Mouse (Mus musculus): ENCODE data around the gene Pde4d.

Pde4d gene

DNA sequence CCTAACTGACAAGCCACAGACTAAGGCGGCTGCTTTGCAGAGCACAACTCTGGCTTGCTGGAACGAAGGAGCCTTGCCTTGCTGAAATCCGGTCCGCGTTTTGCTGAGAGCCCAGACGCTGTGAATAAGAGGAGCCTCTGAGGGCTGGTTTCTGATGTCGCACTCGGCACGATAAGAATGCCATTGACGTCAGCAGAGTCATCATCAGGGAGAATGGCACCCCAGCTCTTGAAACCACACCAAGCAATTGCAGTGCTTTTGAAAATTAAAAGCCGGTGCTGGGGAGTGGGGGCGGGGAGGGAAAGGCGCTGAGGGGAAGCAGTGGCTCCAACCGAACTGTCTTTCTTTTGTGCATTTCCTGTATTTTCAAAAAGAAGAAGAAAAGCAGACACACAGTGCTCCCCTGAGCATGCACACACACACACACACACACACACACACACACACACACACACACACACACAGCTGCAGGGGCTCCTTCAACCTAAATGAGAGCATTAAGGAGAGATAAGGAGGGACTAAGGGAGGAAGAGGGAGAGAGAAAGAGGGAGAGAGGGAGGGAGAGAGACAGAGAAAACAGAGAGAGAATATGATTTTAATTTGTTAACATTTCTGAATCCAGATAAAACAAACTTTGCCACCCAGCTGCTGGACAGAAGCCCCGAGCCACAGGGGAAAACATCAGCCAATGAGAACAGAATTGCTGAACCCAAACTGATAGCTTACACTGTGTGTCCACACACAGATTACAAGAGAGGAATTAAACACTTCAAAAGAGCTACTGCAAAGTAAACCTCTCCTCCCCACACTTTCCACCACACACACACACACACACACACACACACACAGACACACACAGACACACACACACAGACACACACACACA lies 1372.9 kb downstream of the Pde4d start:
- peak; percentile 90 for DNase-seq (ENCODE audit: low read depth)

DNA sequence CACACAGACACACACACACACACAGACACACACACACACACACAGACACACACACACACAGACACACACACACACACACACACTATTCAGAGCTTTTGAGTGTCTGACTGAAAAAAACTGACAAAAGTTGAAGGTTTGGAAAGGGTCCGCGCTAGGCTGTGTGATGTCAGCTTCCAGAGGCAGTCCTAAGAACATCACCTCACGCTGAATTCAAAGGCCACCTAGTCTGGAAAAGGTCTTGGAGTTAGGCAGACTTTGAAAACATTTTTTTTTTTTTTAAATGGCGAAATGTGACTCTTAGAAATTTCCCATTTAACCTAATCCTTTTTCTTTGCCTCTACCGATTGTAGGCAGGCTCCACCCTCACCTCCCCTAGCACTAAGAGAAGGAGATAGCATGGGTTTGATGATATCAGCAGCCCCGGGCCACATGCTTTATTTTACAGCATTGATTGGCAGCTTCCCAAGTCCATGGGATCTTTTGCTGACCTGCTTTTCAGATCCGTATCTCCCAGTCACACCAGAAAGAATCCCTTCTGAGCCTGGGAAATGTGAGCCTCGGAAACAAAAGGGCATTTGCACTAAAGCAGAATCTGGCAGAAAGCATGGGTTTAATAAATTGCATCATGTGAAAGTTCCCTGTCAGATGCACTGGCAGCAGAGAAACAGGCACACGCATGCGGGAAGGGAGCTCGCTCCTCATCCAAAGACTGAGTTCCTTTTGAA lies 1373.7 kb downstream of the Pde4d start:
- DNase-seq (ENCODE audit: low read depth), result peak; percentile 86

DNA sequence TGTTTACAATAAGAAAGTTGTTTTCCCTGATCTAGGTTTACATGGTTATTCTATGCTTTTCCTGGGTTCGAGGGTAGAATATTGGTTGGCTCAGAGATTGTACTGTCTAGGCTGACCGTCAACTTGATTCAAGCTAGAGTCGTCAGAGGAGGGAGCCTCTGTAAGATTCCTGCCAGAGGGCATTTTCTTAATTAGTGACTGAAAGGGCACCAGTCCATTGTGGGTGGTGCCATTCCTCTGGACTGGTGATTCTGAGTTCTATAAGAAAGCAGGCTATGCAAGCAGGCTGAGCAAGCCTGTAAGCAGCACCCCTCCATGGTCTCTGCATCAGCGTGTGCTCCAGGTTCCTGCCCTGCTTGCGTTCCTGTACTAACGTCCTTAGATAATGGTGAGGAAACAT lies 1376.1 kb downstream of the Pde4d start:
- no peak for DNase-seq (ENCODE audit: low read depth)

DNA sequence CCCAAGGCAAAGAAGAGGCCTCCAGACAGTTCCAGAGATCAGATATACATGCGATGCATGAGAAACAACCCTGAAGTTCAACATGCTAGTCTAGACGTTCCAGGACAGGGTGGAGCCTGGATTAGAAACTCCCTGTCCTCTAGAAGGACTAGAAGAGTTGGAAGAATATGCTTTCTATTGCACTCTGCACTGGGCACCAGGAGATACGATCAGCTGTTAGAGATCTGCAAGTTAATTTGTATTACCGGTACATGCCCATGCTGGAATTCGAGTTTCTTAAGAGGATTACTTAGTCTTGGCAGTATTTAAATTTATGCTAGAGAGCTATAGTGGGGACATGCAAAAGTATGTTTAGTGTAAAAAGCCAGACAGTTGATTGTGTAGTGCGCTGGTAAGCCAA lies 1377.6 kb downstream of the Pde4d start:
- no peak for DNase-seq (ENCODE audit: low read depth)

DNA sequence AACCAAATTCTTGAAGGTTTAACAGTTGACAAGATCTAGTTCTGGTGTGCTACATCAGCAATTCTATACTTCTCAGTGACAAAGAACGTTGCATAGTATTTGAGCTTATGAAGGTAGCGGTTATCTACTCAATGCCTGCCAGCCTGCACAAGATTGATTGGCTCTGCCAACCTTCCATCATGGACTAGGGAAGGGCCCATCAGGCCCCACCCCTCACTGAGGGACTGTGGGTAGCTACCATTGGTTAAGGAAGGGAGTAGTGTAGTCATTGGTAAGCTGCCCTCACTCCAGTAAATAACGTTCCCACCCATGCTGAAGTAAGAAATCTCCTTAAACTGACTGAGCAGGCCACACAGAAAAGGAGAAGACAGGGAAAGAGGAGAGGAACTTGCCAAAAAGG lies 1378.2 kb downstream of the Pde4d start:
- DNase-seq (ENCODE audit: low read depth), result no peak

DNA sequence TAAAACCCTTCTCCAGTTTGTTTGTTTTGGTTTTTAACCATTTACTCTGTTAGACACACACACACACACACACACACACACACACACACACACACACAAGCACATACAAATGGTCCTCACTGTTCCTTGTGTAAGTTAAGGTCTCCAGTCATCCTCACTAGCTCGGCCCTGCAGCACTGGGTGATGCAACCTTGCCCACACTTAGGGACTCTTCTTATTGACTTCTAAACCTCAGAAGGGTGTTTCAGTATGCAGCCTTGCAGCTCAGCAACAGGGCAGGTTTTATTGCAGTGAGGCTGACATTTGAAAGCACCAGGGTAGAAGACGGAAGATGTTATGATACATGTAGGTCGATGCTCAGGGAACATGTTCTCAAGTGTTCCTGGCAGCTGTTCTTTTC lies 1379.7 kb downstream of the Pde4d start:
- DNase-seq (ENCODE audit: low read depth), result no peak

DNA sequence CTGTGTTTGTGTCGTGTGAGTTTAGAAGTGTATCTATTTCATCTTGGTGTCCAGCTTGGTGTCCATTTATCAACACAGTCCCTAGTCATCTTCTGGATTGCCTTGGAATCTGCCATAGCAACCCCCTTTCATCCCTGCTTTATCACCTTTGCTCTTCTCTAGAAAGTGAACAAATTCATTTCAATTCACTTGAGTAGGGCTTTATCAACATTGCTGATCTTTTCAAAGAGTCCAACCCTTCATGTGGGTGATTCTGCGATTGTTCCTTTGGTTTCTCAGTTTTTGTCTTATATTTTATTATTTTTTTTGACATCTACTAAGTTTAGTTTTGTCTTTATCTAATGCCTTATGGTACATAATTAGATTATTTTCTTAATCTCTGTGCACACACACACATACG lies 1385.2 kb downstream of the Pde4d start:
- DNase-seq (ENCODE audit: low read depth), result no peak

DNA sequence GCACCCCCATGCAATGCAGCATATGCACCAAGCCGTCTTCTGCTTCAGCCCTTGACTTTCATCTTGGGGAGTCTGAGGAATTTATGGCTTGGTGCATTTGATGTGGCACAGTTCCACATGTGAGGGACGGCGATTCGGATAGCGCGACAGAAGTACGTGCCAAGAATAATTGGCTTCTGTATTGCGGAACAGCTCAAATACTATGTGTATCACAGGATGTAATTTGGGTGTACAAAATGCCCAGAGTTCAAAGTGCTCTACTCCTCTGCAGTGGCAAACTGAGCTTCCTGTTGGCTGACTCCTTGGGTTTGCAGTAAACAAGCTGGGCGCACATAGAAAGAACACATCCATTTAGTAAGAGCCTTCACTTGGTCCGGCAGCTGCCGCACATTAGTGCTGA lies 1387.7 kb downstream of the Pde4d start:
- DNase-seq (ENCODE audit: low read depth), result no peak

DNA sequence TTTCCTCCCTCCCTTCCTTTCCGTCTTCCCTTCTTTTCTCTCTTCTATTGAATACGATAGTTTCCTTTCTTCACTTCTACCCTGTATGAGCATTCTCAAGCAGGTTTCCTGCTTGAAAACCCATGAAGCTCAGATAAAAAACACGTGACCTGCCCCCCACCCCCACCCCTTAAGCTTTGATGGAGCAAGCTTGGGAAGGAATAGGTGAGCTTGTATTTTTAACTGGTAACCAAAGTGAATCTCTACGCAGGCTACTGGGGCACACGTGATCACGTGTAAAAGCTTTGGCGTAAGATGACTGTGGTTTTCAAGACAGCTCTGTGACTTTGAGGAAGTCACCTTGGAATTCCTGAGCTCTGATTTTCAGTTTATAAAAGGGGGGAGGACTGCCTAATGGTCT lies 1388.2 kb downstream of the Pde4d start:
- no peak for DNase-seq (ENCODE audit: low read depth)

DNA sequence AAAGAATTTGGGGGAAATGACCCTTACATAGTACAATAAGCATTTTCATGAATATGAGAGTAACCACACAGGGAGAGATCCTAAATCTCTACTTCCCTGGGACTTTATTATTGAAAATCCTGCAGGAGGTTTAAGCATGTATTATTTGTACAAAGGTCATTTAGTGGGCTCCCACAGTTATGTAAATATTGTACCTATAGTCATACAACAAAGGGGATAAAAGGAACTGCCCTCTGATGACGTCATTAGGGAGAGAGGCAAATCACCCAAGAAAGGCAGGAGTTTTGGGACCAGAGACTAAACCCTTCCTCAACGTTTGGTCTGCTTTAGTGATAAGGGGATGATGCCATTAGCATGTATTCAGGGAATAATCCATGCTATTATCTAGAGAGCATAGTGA lies 1390.5 kb downstream of the Pde4d start:
- no peak for DNase-seq (ENCODE audit: low read depth)

DNA sequence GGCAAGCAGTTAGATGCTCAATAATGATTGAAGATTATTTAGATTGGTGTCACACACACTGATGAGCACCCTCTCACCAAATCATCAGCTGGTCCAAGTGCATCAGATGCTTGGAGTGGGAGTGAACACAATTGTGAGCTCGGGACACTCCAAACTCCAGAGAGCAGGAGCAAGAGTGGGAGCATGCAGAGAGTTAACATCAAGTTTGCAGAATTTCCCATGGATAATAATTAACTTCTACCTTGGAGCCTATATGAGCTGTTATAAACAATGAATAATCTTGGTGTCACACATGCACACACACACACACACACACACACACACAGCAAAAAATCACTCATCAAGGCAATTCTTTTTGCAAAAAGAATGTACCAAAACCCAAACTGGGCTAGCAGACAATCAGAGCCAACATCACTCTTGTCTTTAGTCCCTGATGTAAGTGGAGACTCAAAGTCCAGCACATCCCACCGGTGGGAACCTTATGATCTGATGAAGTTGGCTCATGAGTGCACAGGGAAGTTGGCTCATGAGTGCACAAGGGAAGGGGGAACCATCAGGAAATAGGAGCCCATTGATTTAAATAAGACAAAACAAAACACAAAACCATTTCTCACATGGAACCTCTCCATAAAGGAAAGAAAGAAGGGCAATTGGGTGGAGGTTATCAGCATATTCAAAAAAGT lies 1391.5 kb downstream of the Pde4d start:
- no peak for DNase-seq (ENCODE audit: low read depth)

DNA sequence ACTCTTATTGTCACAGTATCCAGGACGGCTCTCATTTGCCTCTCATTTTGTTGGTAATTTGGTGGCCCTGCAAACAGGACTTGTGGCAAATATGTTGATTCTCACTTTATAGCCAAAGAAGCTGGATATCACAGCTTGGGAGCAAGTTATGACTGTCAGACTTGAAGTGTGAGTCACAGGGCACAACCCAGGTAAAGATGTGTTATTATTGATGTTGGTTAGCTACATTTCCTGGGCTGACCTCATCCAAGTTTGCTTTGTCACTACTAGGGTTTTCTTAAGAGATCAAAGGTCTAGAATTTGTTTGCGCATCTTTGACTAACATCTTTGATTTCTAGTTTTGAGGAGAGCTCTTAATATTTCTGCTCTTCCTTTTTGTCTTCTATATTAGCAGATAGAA lies 1393.2 kb downstream of the Pde4d start:
- no peak for DNase-seq (ENCODE audit: low read depth)

DNA sequence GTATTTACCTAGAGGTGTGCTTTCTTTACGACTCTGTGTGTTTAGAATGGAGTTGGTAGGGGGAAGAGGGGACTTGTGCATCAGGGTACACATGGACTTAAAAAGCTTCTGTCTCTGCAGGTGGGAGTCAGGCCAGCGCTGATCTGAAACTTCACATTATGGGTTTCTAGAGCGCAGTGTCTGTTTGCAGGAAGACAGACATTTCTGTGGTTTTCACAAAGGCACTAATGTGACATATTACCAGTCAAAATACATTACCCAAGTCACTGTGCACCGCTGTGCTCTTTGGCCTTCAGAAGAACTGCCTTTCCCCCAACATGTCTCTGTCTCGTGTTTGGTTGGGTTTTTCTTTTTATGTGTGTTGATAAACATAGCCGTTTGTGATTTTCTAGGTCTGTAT lies 1395.1 kb downstream of the Pde4d start:
- no peak for DNase-seq (ENCODE audit: low read depth)

DNA sequence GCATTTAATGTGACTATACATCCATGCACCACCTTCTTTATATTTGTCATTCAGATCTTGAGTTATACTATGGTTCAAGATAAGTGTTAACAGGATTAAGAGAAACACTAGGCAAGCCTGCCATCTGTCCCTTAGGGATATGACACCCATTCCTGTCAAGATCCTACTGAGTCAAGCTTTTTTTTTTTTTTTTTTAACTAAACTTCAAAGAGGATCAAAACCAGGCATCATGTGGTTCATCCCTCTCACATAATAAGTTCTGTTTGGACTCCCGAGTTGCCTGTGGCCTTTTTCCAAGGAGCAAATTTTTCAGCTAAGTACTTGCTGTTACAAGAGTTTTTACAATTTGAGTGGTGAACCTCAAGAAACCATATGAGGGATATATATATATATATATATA lies 1414.1 kb downstream of the Pde4d start:
- DNase-seq (ENCODE audit: low read depth), result no peak

DNA sequence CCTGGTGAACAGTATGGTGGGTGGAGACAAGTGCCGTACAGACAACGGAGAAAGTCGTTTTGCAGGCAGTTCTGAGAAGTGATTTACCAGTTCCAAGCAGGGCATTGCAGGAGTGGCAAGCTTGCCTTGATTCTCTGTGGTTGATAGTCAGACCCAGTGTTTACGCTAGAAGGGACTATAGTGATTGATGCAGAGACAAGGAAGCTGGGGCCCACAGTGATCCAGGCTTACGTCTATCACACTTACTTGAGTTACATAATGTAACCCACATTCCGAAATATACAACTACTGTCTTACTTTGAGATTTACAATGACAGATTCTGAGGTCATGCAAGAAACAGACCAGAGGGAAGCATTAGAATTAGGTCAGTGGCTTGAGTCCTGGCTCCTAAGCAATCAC lies 1414.6 kb downstream of the Pde4d start:
- no peak for DNase-seq (ENCODE audit: low read depth)

DNA sequence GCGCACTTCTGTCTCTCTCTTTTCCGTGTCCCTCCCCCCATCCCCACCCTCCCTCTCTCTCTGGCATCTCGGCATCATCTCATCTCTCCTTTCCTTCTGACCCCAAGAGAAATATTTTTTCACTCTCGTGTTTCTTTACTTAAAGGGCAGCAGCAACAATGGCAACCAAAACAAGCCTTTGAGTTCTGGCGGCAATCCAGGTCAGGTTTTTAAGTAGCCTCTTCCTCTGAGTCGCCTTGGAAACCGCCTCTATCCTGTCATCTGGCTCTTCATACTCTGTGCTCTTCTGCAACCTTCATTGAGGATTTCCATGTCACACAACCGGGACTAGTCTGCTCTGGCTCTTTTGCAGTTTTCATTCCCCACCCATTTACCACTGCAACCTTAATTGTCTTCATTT lies 1430.6 kb downstream of the Pde4d start:
- DNase-seq (ENCODE audit: low read depth), result no peak

DNA sequence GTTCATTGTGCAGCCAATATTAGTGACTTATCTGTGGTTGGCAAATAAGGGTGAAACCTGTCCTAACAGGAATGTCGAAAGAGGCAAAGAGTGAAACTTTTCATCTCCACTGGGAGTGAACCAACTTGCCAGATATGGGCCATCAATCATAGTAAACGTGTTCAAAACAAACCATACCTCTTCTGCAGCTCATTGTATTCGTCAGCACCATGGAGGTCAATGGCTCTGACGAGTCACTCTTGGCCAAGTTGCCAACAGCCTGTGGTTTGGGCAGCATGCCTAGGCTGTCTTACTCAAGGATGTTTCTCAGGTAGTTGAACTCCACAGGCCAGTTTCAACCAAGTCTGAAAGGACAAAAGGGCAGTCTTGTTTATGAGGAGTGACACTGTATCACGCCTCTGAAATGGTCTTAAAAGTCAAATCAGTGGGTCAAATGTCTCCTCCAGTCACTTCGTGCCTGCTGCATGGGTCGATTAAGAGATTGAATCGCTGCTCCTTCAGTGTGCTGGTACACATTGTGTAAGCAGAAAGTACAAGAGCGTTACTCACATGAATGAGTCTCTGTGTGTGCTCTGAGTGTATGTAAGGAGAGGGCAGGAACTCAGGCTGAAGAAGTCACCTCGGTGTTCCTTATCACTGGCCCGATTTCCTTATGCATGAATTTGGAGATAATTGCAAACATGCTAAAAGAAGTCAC lies 1431.6 kb downstream of the Pde4d start:
- peak; percentile 97 for DNase-seq (ENCODE audit: low read depth)

DNA sequence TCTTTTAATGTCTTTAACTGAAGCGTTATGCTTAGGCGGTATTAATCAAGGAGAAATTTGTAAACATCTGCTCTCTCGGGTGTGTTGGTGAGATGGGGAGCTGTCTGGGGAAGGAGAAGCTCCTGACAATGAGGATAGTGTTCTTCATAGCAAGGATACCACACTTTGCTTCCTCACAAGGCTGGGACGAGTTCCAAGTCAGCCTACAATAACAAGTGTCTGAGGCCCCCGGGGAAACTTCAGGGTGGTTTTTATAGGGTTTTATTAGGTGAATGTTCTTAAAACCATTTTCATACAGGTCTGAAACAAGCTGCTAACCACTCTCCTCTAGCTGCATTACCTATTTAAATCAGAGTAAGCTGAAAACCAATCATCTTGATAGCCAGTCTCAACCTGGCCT lies 1433.9 kb downstream of the Pde4d start:
- no peak for DNase-seq (ENCODE audit: low read depth)

DNA sequence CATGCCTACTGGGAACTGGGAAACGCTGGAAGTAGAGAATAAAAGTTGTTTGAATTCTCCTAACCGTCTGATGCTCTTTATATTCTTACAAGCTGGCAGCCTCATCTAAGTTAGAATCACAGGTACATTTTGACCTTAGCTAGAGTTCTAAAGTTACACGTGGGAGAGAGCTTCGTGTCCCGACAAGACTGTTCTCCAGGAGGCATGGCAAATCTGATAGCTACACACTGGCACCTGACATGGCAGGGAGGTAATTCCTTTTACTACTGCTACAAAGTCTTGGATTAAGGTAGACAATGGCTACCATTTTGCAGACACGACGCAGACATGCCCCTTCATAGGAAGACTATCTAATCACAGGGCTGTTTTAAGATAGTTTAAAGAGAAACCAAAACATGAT lies 1435.1 kb downstream of the Pde4d start:
- no peak for DNase-seq (ENCODE audit: low read depth)

DNA sequence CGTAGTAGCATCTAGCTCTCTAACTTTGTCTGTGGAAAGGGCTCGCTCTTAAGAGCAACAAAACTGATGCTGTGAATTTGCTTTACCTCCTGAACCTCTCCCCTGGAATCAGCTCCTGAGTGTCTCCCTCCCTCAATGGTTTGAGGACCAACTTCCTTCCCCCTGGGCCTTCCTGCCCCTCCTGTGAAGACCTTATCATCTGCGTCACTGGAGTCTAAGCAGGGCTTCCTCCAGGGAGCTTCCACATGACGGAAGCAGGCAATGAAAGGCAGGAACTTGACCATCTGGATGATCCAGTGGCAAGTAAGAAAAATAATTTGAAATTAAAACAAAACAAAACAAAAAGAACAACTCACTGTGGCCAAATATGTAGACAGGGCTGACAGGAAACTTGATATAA lies 1438.5 kb downstream of the Pde4d start:
- DNase-seq (ENCODE audit: low read depth), result no peak

DNA sequence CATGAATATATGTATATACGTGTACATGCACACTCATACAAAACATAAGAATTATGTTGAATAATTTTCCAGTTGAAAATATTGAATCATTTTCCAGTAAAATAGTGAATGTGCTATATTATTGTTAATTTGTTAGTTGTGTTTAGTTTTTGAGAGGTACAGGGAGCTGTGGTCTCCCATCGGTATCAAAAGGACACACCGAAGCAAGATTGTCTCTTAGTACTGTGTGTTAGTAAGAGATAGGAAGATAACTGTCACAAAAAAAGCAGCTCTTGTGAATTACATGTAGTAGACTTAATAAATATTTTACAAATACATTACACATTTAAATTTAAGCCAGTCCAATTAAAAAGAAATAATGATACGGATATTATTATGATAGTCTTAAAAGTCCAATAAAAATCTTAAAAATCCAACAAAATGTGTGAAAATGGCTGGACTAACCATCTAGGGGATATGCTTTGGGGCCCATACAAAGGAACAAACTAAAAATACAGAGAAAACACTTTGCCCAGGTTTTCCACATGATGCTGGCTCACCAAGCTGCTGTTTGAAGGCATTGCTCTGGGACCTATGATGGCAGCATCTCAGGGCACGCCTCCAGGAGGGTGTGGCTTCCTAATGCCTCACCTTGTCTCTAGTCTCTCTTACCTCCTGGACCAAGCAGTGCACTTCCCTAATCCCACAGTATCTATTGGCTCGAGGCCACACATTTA lies 1441.6 kb downstream of the Pde4d start:
- DNase-seq (ENCODE audit: low read depth), result no peak

DNA sequence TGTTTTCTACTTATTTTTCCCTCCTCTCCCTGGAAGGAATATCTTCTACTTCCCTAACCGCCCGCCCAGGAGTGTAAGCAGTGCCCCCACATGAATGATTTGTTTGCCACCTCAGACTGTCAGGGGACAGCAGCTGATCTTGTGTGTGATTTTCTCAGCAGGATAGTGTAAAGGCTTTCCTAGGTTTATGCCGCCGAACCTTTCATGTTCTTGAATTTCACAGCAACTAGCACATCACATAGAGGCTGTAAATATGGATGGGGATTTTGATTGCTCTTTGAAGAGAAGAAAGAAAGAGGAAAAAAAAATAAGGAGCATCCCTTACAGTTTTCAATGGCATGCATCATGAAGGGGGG lies 1442.1 kb downstream of the Pde4d start:
- no peak for DNase-seq (ENCODE audit: low read depth)

Data from fibroblast of lung, adult 2 months (primary cell).